Mouse (Mus musculus) brain, embryonic 14.5 days (tissue): ENCODE data around the gene Rhoa.

ENCODE experiments used
- CTCF ChIP-seq: fragments of 200-500 bp; IDR thresholded peaks from 2 replicates; pipeline ENCODE4 v1.5.1; 2012; ENCODE audit warnings: inconsistent platforms, mild to moderate bottlenecking, moderate library complexity, borderline replicate concordance; ENCODE audit not compliant: insufficient read depth, insufficient read length; ENCODE audit errors: extremely low read depth
- POLR2A ChIP-seq: fragments of 200-500 bp; IDR thresholded peaks from 2 replicates; pipeline ENCODE4 v1.6.1; 2012; ENCODE audit warnings: mild to moderate bottlenecking, inconsistent platforms, borderline replicate concordance; ENCODE audit not compliant: poor library complexity, insufficient read depth, insufficient read length, severe bottlenecking; ENCODE audit errors: extremely low read depth

DNA sequence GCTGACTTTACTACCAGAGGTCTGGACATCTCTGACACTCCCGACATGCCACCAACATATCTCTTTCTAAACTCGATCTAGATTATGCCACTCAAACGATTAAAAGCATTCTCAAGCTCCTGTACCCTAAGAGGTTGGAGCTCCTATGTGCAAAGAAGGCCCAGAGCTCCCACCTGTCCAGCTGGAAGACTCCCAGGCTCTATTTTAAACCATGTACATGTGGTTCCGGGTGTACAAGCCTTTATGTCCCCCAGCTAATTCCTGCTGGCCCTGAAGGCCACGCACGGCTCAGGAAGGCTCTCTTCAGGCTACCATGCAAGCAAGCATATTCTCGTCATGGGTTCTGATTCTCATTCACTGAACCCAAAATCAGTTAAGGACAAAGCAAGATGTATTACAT, 44.1 kb upstream of the Rhoa start:
- TF ChIP-seq POLR2A (no peak), CTCF (no peak)
